Mouse (Mus musculus): ENCODE data around the gene Rasgrp3. TPM values are rescaled to one million over a fixed set of nuclear protein-coding genes. Genes with fewer than 3 reads are reported as not detected.
"Not testable (repeated sequence)": the region's sequence is repeated elsewhere in the genome, so short reads cannot be mapped to it uniquely, and the experiment has no call there.

Gene Rasgrp3
- total RNA-seq, 2 experiments from 2014 or later: 8.9 to 13.6 TPM

- no peak for DNase-seq (ENCODE audit: low spot score in 2 of 2)
These were observed 24.9 kb downstream of the Rasgrp3 start for GRCm38 (mm10) chr17:75460621-75461020.

GRCm38 (mm10) chr17:75461771-75462170, 26.1 kb downstream of the Rasgrp3 start:
- peak in 1 of 2 experiments; percentile 15 for DNase-seq (ENCODE audit: low spot score in 2 of 2)

GRCm38 (mm10) chr17:75463223-75463622, 27.5 kb downstream of the Rasgrp3 start:
- not testable (repeated sequence) for DNase-seq (ENCODE audit: low spot score in 2 of 2)

DNA sequence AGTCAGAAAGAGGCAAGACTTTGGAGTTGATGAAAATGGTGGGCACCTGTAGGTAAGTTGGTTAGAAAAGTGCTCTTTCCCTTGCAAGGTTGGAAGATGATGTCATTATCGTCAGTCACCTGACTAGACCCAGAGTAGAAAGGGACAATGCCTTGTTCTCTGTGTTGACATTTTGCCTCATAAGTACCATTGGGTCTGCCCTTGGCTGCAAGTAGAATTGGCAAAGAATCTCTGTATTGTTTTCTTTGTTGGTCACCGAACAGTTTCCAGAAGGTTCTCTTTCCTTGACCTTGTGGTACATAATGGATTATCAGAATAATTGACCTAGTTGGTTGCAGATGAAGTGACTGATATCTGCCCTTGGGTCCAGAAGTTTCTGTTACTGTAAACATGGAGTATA, 27.9 kb downstream of the Rasgrp3 start:
- DNase-seq (ENCODE audit: low spot score in 2 of 2): no peak

GRCm38 (mm10) chr17:75464331-75464982, 28.8 kb downstream of the Rasgrp3 start:
- DNase-seq (ENCODE audit: low spot score in 2 of 2): no peak

GRCm38 (mm10) chr17:75464983-75465634, 29.4 kb downstream of the Rasgrp3 start:
- DNase-seq (ENCODE audit: low spot score in 2 of 2): peak; percentile 77 to 79

DNA sequence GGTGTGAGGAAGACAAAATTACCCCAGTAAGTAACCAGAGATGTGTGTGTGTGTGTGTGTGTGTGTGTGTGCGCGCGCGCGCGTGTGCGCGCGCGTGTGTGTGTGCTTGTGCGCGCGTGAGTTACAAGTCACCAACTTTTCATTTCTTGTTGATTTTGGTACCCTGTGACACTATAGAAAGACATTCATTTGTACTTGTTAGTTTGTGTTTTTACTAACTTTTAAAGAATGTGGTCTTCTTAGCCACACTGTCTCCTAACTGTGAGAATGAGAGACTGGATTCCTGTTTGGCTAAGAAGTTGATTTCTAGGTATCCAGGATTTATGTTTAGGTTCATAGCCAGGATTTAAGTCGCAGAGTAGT, 29.9 kb downstream of the Rasgrp3 start:
- DNase-seq (ENCODE audit: low spot score in 2 of 2): no peak

GRCm38 (mm10) chr17:75466948-75467347, 31.3 kb downstream of the Rasgrp3 start:
- no peak for DNase-seq (ENCODE audit: low spot score in 2 of 2)

GRCm38 (mm10) chr17:75467526-75467925, 31.8 kb downstream of the Rasgrp3 start:
- DNase-seq (ENCODE audit: low spot score in 2 of 2): no peak

GRCm38 (mm10) chr17:75468479-75469114, 32.9 kb downstream of the Rasgrp3 start:
- no peak for DNase-seq (ENCODE audit: low spot score in 2 of 2)

DNA sequence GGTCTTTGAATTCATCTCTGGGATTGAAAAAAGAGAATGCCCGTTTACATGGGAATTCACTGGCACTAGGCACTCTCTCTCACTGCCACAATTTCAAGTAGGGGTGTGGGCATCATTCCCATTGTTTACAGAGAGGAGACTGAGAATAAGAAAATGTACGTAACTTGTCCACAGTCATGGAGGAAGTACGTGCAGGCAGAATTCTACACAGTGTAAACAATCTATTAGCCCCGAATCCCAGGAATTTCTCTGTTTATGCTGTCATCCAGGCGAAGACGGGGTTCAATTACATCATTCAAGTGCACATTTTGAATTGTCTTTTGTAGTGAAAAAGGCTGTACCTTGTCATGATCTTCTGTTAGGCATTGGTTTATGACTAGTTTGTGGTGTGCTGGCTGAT, 34.6 kb downstream of the Rasgrp3 start:
- no peak for DNase-seq (ENCODE audit: low spot score in 2 of 2)

DNA sequence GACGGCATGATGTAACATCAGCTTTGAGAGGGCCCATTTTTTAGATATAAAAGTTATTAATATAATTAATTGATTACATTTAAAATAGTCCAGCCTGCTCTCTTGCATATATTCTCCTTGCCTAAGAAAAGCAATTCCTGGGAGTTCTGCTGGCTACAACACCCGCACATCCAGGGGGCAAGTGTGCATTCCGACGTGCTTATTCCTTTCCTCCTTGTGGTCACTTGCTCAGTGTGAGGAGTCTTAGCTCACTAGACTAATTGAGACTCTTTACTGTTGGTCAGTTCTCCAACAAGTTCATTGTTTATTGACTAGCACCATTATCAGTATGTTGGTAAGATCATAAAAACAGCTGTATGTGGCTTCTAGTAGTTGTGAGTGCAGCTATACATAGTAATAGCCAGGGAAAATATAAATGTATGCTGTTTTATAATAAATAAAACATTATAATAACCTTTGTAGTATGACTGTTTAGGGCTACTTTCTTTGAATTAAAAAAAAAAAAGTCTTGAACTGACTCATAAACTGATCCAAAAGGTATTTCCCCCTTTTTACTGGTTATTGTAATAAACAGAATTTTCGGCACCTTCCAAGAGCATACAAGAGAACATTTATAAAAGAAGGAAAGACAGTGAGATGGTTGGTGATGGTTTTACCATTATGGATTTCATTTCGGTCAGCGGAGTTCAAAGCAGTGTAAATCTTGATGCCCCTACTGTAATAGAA, 35.4 kb downstream of the Rasgrp3 start:
- DNase-seq (ENCODE audit: low spot score in 2 of 2): no peak

DNA sequence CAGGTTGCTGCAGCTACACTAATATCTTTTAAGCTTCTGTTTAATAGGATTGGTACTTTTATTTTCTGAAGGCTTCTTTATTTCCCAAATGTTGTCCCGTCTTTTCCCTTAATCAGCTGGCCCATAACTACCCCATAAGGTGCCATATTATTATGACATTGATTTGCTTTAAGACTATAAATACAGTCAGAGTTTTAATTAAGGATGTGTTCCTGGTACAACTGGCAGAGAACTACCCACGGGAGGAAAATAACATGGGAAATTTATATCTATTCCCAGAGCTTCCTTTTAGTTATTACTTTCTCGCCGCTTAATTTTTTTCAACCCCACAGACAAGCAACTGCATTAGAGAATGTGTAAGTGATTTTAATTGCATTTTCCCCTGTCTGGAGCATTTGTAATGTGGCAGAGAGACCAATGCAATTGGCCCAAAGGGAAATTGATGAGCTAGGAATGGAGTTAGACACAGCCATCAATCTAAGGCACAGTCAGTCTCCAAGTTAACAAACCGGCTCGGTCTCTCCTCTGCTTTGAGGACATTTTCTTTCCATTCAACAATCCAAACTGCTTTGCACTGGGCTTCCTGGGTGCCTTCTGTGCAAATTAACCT, 36.1 kb downstream of the Rasgrp3 start:
- no peak for DNase-seq (ENCODE audit: low spot score in 2 of 2)

GRCm38 (mm10) chr17:75472379-75472778, 36.7 kb downstream of the Rasgrp3 start:
- DNase-seq (ENCODE audit: low spot score in 2 of 2): no peak

- no peak for DNase-seq (ENCODE audit: low spot score in 2 of 2)
These were observed 40.3 kb downstream of the Rasgrp3 start for GRCm38 (mm10) chr17:75475985-75476384.

- DNase-seq (ENCODE audit: low spot score in 2 of 2): no peak
These were observed 41.2 kb downstream of the Rasgrp3 start for GRCm38 (mm10) chr17:75476736-75477416.

GRCm38 (mm10) chr17:75477655-75478054, 42.0 kb downstream of the Rasgrp3 start:
- no peak for DNase-seq (ENCODE audit: low spot score in 2 of 2)

DNA sequence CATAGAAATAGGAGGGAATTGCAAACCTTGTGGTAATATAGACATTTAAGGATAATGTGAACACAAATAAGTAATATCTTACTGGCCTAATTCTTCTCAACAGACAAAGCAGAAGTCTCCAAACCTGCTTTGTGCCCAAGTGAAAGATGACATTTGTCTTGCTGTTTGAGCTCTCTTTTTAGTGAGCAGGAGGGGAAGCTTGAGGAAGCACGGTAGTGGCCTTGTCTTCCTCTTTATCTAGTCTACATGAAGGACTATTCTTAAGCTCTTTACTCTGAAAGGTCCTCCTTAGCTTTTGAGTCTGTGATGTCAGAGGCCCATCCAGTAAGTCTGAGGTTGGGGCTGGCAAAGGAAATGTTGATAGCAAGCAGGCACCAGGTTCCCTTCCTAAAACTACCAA, 43.1 kb downstream of the Rasgrp3 start:
- no peak for DNase-seq (ENCODE audit: low spot score in 2 of 2)

- DNase-seq (ENCODE audit: low spot score in 2 of 2): no peak
These were observed 44.0 kb downstream of the Rasgrp3 start for GRCm38 (mm10) chr17:75479663-75480062.

DNA sequence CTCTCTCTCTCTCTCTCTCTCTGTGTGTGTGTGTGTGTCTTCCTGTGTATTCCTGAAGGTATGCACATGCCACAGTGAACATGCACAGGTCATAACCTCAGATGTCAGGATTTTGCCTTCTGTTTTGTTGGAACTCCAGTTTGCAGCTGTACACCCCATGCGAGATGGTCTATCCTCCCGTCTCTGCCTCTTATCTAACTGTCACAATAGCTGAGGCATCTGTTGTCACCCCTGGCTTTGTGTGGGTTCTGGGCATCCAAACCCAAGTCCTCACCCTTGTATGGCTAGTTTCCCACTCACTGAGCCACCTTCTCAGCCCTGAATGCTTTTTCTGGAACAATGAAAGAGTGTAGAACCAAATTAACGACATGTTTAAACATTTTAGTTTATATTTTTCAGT, 44.7 kb downstream of the Rasgrp3 start:
- DNase-seq (ENCODE audit: low spot score in 2 of 2): no peak

DNA sequence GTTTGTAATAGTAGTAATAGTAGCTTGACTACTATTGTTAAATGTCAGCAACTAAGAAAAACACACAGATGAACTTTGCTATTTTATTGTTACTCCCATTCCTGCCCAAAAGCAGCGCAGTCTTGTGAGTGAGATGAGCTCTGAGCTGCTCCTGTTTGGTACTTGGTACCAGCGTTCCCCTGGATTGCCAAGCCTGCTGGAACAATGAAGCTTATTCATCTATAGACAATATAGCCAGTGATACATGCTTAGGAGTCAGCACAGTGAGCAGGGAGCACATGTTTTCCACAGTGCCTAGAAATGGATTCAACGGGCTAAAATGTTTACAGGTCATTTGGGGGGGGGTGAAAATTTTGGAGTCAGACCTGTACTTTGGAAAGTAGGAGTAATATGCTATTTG, 50.5 kb downstream of the Rasgrp3 start:
- peak in 1 of 2 experiments; percentile 17 for DNase-seq (ENCODE audit: low spot score in 2 of 2)
